Comparison of ENCODE assay signal across 8 mouse cellular contexts in the genomic region with DNA sequence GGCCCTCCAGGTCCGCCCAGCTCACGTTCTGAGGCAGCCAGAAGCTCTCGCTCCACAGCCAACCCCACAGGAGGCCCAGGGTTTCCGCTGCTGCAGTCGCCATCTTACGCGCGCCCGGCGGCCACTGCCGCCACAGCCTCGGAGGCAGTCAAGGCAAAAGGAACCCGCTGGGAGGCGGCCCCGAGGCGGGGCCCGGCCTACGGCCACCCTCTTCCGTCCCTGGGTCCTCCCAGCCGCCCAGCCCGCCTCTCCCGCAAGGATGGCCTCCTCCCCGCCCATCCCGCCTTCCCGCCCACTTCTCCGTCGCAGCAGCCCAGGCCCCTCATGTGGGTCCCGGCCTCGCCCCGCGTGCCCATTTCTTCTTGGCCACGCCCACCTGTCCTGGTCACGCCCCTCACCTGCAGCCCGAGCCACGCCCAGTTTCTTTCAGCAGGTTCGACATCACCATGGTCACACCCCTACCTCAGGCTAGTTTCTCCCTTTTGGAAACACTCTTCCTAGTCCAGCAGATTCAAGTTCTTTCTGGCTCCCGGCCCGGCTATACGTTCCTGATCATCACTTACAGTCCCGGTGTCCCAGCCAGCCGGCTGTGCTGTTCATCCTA. TPM values are rescaled to one million over a fixed set of nuclear protein-coding genes. Genes with fewer than 3 reads are reported as not detected.
DNase-seq lines count a peak whose midpoint lies in the region; ATAC-seq and TF ChIP-seq lines count a peak whose summit lies in the region.

No protein-coding gene starts in this region.

- H3K4me3 ChIP-seq in MEL (ENCODE audit: control insufficient read depth in 1 of 2, insufficient read depth in 1 of 2, low read depth in 2 of 2, low read length in 2 of 2): peak overlapping the region; percentile 69 to 81
- peak overlapping the region; percentile 75 for H3K4me3 ChIP-seq in cerebellum, adult 2 months (replicated peaks; ENCODE audit: insufficient read depth, low read depth, low read length)
- peak overlapping the region; percentile 76 for H3K4me3 ChIP-seq in forebrain, embryonic 16.5 days (replicated peaks; ENCODE audit: low read length)
- peak overlapping the region; percentile 92 for H3K4me3 ChIP-seq in layer of hippocampus, adult 2 months
- H3K4me3 ChIP-seq in lung, adult 2 months (replicated peaks; ENCODE audit: extremely low read depth, low read depth, low read length): peak overlapping the region; percentile 79
- H3K4me3 ChIP-seq in neural tube, embryonic 15.5 days (replicated peaks): peak overlapping the region; percentile 80

- WGBS in cerebellum, adult 2 months: 0% methylated on average over 41 of the region's 41 CpGs
- under 1% methylated on average over 41 of the region's 41 CpGs for WGBS in forebrain, embryonic 16.5 days
- under 1% methylated on average over 41 of the region's 41 CpGs for WGBS in lung, adult 2 months
- WGBS in neural tube, embryonic 15.5 days: under 1% methylated on average over 28 of the region's 41 CpGs

- peak; percentile 95 for DNase-seq in MEL (ENCODE audit: low read depth, low spot score)
- DNase-seq in cerebellum, adult 2 months: peak; percentile 84 to 86
- DNase-seq in heart, postnatal 36 days: peak; percentile 88 to 90
- DNase-seq in layer of hippocampus, adult 2 months (ENCODE audit: low spot score in 2 of 2): peak; percentile 82 to 83
- peak; percentile 90 for DNase-seq in lung, adult 2 months
- DNase-seq in testis, postnatal 10 days (ENCODE audit: low spot score): peak; percentile 91

- H3K4me2 ChIP-seq in forebrain, embryonic 16.5 days (ENCODE audit: low read length): peak overlapping the region; percentile 91
- H3K4me2 ChIP-seq in neural tube, embryonic 15.5 days: peak overlapping the region; percentile 73

- TF ChIP-seq EP300 in MEL (IDR thresholded peaks at IDR 0.05; ENCODE audit: low read depth in 1 of 2, low read length in 2 of 2): no peak

- H3K9ac ChIP-seq in MEL (ENCODE audit: control insufficient read depth, low read depth, low read length, poor library complexity, severe bottlenecking): peak overlapping the region; percentile 78
- peak overlapping the region; percentile 92 for H3K9ac ChIP-seq in forebrain, embryonic 16.5 days (replicated peaks; ENCODE audit: low read depth, low read length)
- peak overlapping the region; percentile 95 for H3K9ac ChIP-seq in neural tube, embryonic 15.5 days (replicated peaks)

- no peaks in the 10 kb centered on the region; the same call in 1 of the 2 replicates for H3K79me2 ChIP-seq in MEL (ENCODE audit: control insufficient read depth, insufficient read depth, low read length, poor library complexity)

- no peak for TF ChIP-seq RAD21 in MEL (IDR thresholded peaks at IDR 0.05; ENCODE audit: low read depth, low read length)

- no peak for TF ChIP-seq CTCF in MEL (IDR thresholded peaks at IDR 0.05 in 2 of 3, conservative IDR thresholded peaks at IDR 0.05 in 1 of 3; ENCODE audit: control insufficient read depth in 1 of 3, insufficient read depth in 1 of 3, low read depth in 2 of 3, low read length in 3 of 3, poor library complexity in 1 of 3, severe bottlenecking in 1 of 3)
- TF ChIP-seq CTCF in cerebellum, adult 2 months (IDR thresholded peaks at IDR 0.05; ENCODE audit: borderline replicate concordance, insufficient read depth, low read depth, low read length): no peak
- TF ChIP-seq CTCF in layer of hippocampus, adult 2 months (conservative IDR thresholded peaks at IDR 0.05): peak; percentile 59
- TF ChIP-seq CTCF in lung, adult 2 months (IDR thresholded peaks at IDR 0.05; ENCODE audit: insufficient read depth, low read length): no peak

- H3K27ac ChIP-seq in MEL (ENCODE audit: control insufficient read depth, low read depth, low read length): peak overlapping the region; percentile 34
- H3K27ac ChIP-seq in cerebellum, adult 2 months (ENCODE audit: insufficient read depth, low read length): peak overlapping the region; percentile 66
- peak overlapping the region; percentile 91 for H3K27ac ChIP-seq in forebrain, embryonic 16.5 days (ENCODE audit: low read length)
- H3K27ac ChIP-seq in layer of hippocampus, adult 2 months: peak overlapping the region; percentile 93
- peak overlapping the region; percentile 95 for H3K27ac ChIP-seq in neural tube, embryonic 15.5 days (replicated peaks)

- intact Hi-C loops in heart, postnatal 36 days (cut with DNase I): loop anchor here (2.0 to 10.0 kb wide), 2 partner anchors 46 to 278 kb away; no protein-coding TSS in a partner anchor

- H3K36me3 ChIP-seq in MEL (ENCODE audit: control insufficient read depth in 1 of 2, insufficient read depth in 2 of 2, low read length in 2 of 2): peaks cover 0 to 26% of the 10 kb centered on the region in 2 experiments; a peak in 2 of 4 replicates
- no peaks in the 10 kb centered on the region for H3K36me3 ChIP-seq in forebrain, embryonic 16.5 days (ENCODE audit: control insufficient read depth, insufficient read depth)
- no peaks in the 10 kb centered on the region for H3K36me3 ChIP-seq in neural tube, embryonic 15.5 days

- no peaks in the 10 kb centered on the region for H3K27me3 ChIP-seq in MEL (ENCODE audit: control insufficient read depth in 1 of 2, insufficient read depth in 2 of 2, low read length in 2 of 2)
- no peaks in the 10 kb centered on the region for H3K27me3 ChIP-seq in cerebellum, adult 2 months (ENCODE audit: control insufficient read depth, insufficient read depth, low read length)
- no peaks in the 10 kb centered on the region for H3K27me3 ChIP-seq in forebrain, embryonic 16.5 days (replicated peaks; ENCODE audit: control insufficient read depth, insufficient read depth, low read length)
- H3K27me3 ChIP-seq in neural tube, embryonic 15.5 days (replicated peaks): no peaks in the 10 kb centered on the region

- TF ChIP-seq POLR2A in MEL (IDR thresholded peaks at IDR 0.05; ENCODE audit: control insufficient read depth in 1 of 2, insufficient read depth in 1 of 2, low read depth in 1 of 2, low read length in 2 of 2, poor library complexity in 1 of 2): peak; percentile 88 to 97
- peak; percentile 56; the same call in 1 of the 2 replicates for TF ChIP-seq POLR2A in cerebellum, adult 2 months (IDR thresholded peaks at IDR 0.05; ENCODE audit: borderline replicate concordance, insufficient read depth, low read length)
- peak; percentile 93 for TF ChIP-seq POLR2A in lung, adult 2 months (IDR thresholded peaks at IDR 0.05; ENCODE audit: borderline replicate concordance, extremely low read depth, low read depth, low read length)

- ATAC-seq in forebrain, embryonic 16.5 days: peak; percentile 95
- peak; percentile 89 for ATAC-seq in neural tube, embryonic 15.5 days (ENCODE audit: low FRiP score)

- peaks cover 11 to 14% of the 10 kb centered on the region in 2 experiments for H3K4me1 ChIP-seq in MEL (ENCODE audit: control insufficient read depth in 1 of 2, insufficient read depth in 2 of 2, low read length in 2 of 2)
- H3K4me1 ChIP-seq in cerebellum, adult 2 months (ENCODE audit: control insufficient read depth, insufficient read depth, low read length): no peaks in the 10 kb centered on the region; the same call in 1 of the 2 replicates
- H3K4me1 ChIP-seq in forebrain, embryonic 16.5 days (replicated peaks; ENCODE audit: control insufficient read depth, insufficient read depth, low read length): peaks cover 17% of the 10 kb centered on the region
- H3K4me1 ChIP-seq in lung, adult 2 months (ENCODE audit: control insufficient read depth, insufficient read depth, low read length): peaks cover 2% of the 10 kb centered on the region; the same call in 1 of the 2 replicates
- H3K4me1 ChIP-seq in neural tube, embryonic 15.5 days: peaks cover 30% of the 10 kb centered on the region

- no peaks in the 10 kb centered on the region for H3K9me3 ChIP-seq in MEL (replicated peaks; ENCODE audit: insufficient read depth, low read length)
- no peaks in the 10 kb centered on the region for H3K9me3 ChIP-seq in forebrain, embryonic 16.5 days (ENCODE audit: control insufficient read depth, low read length)
- H3K9me3 ChIP-seq in neural tube, embryonic 15.5 days (replicated peaks): no peaks in the 10 kb centered on the region

TF ChIP-seq in MEL, 35 proteins besides CTCF, POLR2A, EP300 and RAD21 (continues in another document):
- TF ChIP-seq MXI1 (IDR thresholded peaks at IDR 0.05; ENCODE audit: low read depth, low read length) (0 out of 2 replicates have a peak, but pooled peaks have one; percentile 22), RCOR1 (IDR thresholded peaks at IDR 0.05; ENCODE audit: low read depth, low read length) (no peak), GABPA (IDR thresholded peaks at IDR 0.05; ENCODE audit: low read depth, low read length) (no peak)

RNA-seq across cellular contexts. Expression of a gene that starts 0.3 kb away (rescaled TPM):
- 21.8 and 31.5 TPM in 2 replicates for total RNA-seq in MEL (2012; rRNA removed)
- 10 to 100 TPM in 1 of 2 experiments, not detected in 1; 43.5 TPM for polyA plus RNA-seq in MEL (2012; ENCODE audit: insufficient read depth in 1 of 2, insufficient read length in 2 of 2, low read depth in 1 of 2, low replicate concordance in 2 of 2, missing spikeins in 1 of 2)
- 40.2 and 45.5 TPM in 2 replicates for polyA plus RNA-seq in cerebellum, adult 2 months (2012; rRNA removed)
- 74.7 and 77.9 TPM in 2 replicates for polyA plus RNA-seq in forebrain, embryonic 16.5 days (2015; fragmentation: Nextera tagmentation; extraction: Ambion mirVana)
- total RNA-seq in heart, postnatal 36 days (2021): 10 to 100 TPM; 17.6 to 18.0 TPM
- total RNA-seq in layer of hippocampus, adult 2 months (2021): 10 to 100 TPM; 28.4 to 29.9 TPM
- 37.2 and 53.4 TPM in 2 replicates for polyA plus RNA-seq in lung, adult 2 months (2012; rRNA removed)
- 82.2 and 92.1 TPM in 2 replicates for polyA plus RNA-seq in neural tube, embryonic 15.5 days (2015; fragmentation: Nextera tagmentation; extraction: Ambion mirVana)

RNA-seq across cellular contexts. Expression of a gene that starts 47.0 kb away (rescaled TPM):
- 117 and 125 TPM in 2 replicates for total RNA-seq in MEL (2012; rRNA removed)
- polyA plus RNA-seq in MEL (2012; ENCODE audit: insufficient read depth in 1 of 2, insufficient read length in 2 of 2, low read depth in 1 of 2, low replicate concordance in 2 of 2, missing spikeins in 1 of 2): 100 to 1,000 TPM in 1 of 2 experiments, not detected in 1; 113 TPM
- polyA plus RNA-seq in cerebellum, adult 2 months (2012; rRNA removed): 351 and 364 TPM in 2 replicates
- polyA plus RNA-seq in forebrain, embryonic 16.5 days (2015; fragmentation: Nextera tagmentation; extraction: Ambion mirVana): 151 and 164 TPM in 2 replicates
- total RNA-seq in heart, postnatal 36 days (2021): 100 to 1,000 TPM; 218 to 222 TPM
- total RNA-seq in layer of hippocampus, adult 2 months (2021): 100 to 1,000 TPM; 113 to 125 TPM
- polyA plus RNA-seq in lung, adult 2 months (2012; rRNA removed): 168 and 205 TPM in 2 replicates
- polyA plus RNA-seq in neural tube, embryonic 15.5 days (2015; fragmentation: Nextera tagmentation; extraction: Ambion mirVana): 178 and 182 TPM in 2 replicates

RNA-seq across cellular contexts. Expression of a gene that starts 55.1 kb away (rescaled TPM):
- 0.13 and 0.23 TPM in 2 replicates for total RNA-seq in MEL (2012; rRNA removed)
- polyA plus RNA-seq in MEL (2012; ENCODE audit: insufficient read depth in 1 of 2, insufficient read length in 2 of 2, low read depth in 1 of 2, low replicate concordance in 2 of 2, missing spikeins in 1 of 2): under 1 TPM in 1 of 2 experiments, not detected in 1; 0.52 TPM
- polyA plus RNA-seq in cerebellum, adult 2 months (2012; rRNA removed): 130 and 143 TPM in 2 replicates
- polyA plus RNA-seq in forebrain, embryonic 16.5 days (2015; fragmentation: Nextera tagmentation; extraction: Ambion mirVana): 2.4 and 2.9 TPM in 2 replicates
- 10 to 100 TPM; 61.0 to 62.5 TPM for total RNA-seq in heart, postnatal 36 days (2021)
- 100 to 1,000 TPM; 142 to 148 TPM for total RNA-seq in layer of hippocampus, adult 2 months (2021)
- polyA plus RNA-seq in lung, adult 2 months (2012; rRNA removed): 55.2 and 114 TPM in 2 replicates
- polyA plus RNA-seq in neural tube, embryonic 15.5 days (2015; fragmentation: Nextera tagmentation; extraction: Ambion mirVana): 4.5 and 5.2 TPM in 2 replicates

Comparison
In these comparisons a context has a peak if more than half of its experiments do, and no peak if none do; other contexts are left out.
1. Peak in every context shown above with its lines: DNase-seq, ATAC-seq, H3K4me3 ChIP-seq and H3K27ac ChIP-seq.
2. H3K27ac ChIP-seq: peak in every context shown above with its lines; median percentile 95 in neural tube, embryonic 15.5 days; 93 in layer of hippocampus, adult 2 months; 91 in forebrain, embryonic 16.5 days; 66 in cerebellum, adult 2 months; 34 in MEL.